Mouse (Mus musculus) cortical plate, adult 2 months (tissue): Measurements from ENCODE around the gene Ctnnbl1.

ENCODE experiments used
- CTCF ChIP-seq: fragments of 200-500 bp; IDR thresholded peaks from 2 replicates; pipeline ENCODE4 v1.5.1; 2011; ENCODE audit warnings: mild to moderate bottlenecking, control low read depth, low read length; ENCODE audit not compliant: insufficient read depth; ENCODE audit errors: extremely low read depth
- POLR2A ChIP-seq: fragments of 200-500 bp; IDR thresholded peaks from 2 replicates; pipeline ENCODE4 v1.6.1; 2011; ENCODE audit warnings: mild to moderate bottlenecking, low read length, control low read depth; ENCODE audit not compliant: insufficient read depth; ENCODE audit errors: extremely low read depth

- TF ChIP-seq CTCF (no peak), POLR2A (no peak)
Measured at GRCm38 (mm10) chr2:157784238-157784637, 47.0 kb downstream of the Ctnnbl1 start.
